Mouse (Mus musculus): Measurements from ENCODE around the gene Zfp160.
"Not testable (repeated sequence)": the region's sequence is repeated elsewhere in the genome, so short reads cannot be mapped to it uniquely, and the experiment has no call there.

- TF ChIP-seq CTCF, POLR2A (IDR thresholded peaks at IDR 0.05; ENCODE audit: extremely low read depth, insufficient read depth, low read length): not testable (repeated sequence)
Measured at GRCm38 (mm10) chr17:21070971-21071370, 62.3 kb downstream of the Zfp160 start.

Measured in cortical plate, adult 2 months (tissue).